Mouse (Mus musculus) cortical plate, adult 2 months (tissue): ENCODE measurements around the gene She.

Experiments used
- CTCF ChIP-seq: fragments of 200-500 bp; IDR thresholded peaks from 2 replicates; pipeline ENCODE4 v1.5.1; 2011; ENCODE audit warnings: mild to moderate bottlenecking, control low read depth, low read length; ENCODE audit not compliant: insufficient read depth; ENCODE audit errors: extremely low read depth
- POLR2A ChIP-seq: fragments of 200-500 bp; IDR thresholded peaks from 2 replicates; pipeline ENCODE4 v1.6.1; 2011; ENCODE audit warnings: mild to moderate bottlenecking, low read length, control low read depth; ENCODE audit not compliant: insufficient read depth; ENCODE audit errors: extremely low read depth

GRCm38 (mm10) chr3:89898870-89899510 lies 67.8 kb downstream of the She start:
- no peak for TF ChIP-seq CTCF
- TF ChIP-seq POLR2A: no peak
